Mouse (Mus musculus) left cerebral cortex, adult 11 months (tissue): ENCODE data around the gene Hmgn1.
"Not testable (repeated sequence)": the region's sequence is repeated elsewhere in the genome, so short reads cannot be mapped to it uniquely, and the experiment has no call there.

ENCODE experiments used
- DNase-seq: peaks from one replicate; pipeline ENCODE4 v3.0.0; 2022; ENCODE audit warnings: low spot score

The Hmgn1 gene

GRCm38 (mm10) chr16:96127657-96128344 lies at the start of gene Hmgn1:
Gene Hmgn1, minus strand, starts transcription at chr16:96127729.
- DNase-seq: peak; percentile 96

GRCm38 (mm10) chr16:96175399-96175798 lies 47.9 kb upstream of the Hmgn1 start:
- no peak for DNase-seq

- DNase-seq: no peak
Measured at GRCm38 (mm10) chr16:96173648-96174047, 46.1 kb upstream of the Hmgn1 start.

GRCm38 (mm10) chr16:96168837-96169236 lies 41.3 kb upstream of the Hmgn1 start:
- DNase-seq: no peak

GRCm38 (mm10) chr16:96165723-96166264 lies 38.3 kb upstream of the Hmgn1 start:
- no peak for DNase-seq

DNA sequence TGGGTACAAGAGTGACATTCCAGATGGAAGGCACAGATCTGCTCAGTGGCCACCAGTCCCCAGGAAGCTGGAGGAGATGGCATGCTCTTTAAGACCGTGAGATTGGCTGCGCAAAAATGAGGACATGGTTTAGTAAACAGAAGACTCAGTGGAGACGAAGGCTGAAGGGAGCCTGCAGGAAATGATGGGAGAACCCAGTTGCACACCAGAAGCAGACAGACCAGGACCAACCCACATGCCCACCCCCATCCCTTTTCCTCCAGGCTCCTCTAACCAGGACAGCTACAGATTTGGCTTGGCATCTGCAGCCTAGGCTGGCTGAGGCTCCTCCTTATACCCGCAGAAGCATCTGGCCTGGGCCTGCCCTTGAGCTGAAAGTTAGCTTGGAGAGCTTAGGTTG lies 33.8 kb upstream of the Hmgn1 start:
- no peak for DNase-seq

- no peak for DNase-seq
Measured at GRCm38 (mm10) chr16:96160927-96161326, 33.4 kb upstream of the Hmgn1 start.

DNA sequence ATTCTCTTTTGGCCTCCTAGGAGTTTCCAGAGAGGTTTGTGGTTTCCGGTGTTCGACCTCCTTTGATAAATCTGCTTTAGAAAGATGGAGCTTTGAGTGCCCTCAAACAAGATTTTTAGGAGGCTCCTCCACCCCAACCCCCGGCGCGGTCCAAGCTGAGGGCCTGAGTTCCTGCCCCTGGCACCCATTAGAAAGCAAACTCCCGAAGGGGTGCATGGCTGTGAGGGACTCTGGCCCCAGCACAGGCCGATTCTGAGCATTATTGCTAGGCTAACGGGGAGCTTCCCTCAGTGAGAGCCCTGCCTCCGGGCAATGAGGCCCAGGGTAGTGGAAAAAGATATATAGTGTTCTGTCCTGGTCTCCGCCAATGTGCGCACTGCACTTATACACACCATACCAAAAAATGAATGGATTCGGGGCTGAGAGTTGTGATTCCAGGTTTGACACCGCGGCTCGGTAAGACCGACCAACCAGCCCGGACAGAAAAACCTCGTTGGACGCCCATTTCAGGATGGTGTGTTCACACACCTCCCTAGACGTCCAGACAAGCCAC lies 32.3 kb upstream of the Hmgn1 start:
- DNase-seq: no peak

DNA sequence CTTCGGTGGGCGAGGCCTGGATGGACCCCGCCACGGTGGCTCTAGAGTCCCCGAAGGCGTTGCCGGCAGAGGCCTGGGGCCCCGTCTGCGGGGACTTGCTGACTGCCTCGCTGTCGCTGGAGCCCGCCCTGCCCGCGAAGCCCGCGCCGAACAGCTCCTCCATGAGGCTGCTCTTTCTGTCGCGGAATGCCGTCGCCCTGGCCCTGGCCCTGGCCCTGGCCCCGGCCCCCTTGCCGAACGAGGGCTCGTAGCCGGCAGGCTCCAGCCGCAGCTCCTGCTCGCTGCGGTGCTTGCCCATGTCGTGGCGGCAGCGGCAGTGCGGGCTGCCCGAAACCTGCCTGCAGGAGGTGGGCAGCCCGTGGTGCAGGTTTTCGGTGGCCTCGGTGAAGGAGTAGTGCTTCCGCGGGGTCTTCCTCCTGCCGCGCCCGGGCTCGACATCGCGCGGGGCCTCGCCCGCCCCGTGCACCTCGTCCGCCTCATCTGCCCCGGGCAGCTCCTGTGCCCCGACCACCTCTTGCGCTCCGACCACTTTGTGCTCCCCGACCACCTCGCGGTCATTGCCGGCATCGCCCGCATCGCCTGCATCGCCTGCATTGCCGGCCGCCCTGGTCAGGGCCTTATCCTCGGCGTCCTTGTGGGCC lies 31.7 kb upstream of the Hmgn1 start:
- no peak for DNase-seq

DNA sequence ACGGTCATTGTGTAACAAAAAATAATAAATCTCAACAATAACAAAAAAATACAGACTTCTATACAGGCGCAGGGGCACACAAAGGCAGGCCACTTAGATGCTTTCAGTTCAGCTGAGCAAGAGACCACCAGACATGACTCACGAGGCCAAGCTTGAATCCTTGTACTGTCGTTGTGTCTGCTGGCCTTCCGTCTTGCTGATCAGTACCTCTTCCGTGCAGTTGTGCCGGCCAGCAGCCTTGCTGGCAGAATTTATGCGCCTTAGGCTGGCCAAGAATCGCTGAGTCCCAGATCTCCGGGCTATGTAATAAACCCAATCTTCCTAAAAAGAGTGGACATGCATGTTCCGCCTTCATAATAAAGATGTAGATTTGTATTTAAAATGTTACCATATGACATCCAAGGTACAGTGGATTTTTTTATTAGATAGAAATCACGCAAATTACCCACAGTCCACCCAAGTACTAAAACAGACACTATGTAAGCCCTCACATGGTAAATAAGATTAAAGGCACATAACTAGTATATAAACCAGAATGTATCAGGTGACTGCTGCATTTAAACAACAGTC lies 31.1 kb upstream of the Hmgn1 start:
- DNase-seq: no peak

- peak; percentile 73 for DNase-seq
Measured at GRCm38 (mm10) chr16:96157171-96157570, 29.6 kb upstream of the Hmgn1 start.

DNA sequence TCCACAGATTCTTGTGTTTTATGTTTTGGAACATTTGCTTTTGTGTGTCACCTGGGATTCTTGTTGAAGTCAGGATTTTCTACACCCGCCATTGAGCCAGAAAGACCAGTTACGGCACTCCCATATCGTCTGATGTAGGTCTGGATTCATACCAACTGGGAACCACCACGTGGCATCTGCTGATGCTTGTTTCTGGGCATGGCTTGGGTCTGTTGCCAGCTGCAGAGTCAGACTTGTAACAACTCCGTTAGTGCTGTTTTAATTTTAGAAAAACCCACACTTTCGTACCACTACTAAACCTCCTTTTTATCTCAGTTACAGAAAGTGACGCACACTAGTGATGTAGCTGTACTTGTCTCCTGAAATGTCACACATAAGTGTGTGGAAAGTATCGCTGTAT lies 28.5 kb upstream of the Hmgn1 start:
- peak; percentile 51 for DNase-seq

DNA sequence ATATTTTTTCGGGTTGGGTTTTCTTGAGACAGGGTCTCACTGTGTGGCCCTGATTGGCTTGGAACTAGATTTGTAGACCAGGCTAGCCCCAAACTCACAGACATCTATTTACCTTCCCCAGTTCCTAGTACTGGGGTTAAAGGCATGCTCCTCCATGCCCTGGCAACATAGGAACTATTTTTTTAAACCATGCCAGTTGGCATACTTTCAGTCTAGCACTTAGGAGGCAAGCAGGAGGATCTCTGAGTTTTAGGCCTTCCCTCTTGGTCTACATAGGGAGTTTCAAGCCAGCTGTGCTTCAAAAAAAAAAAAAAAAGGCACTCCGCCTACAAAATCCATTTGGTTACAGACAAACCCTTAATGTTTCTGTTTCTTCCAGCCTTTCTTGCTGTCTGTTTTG lies 26.9 kb upstream of the Hmgn1 start:
- no peak for DNase-seq

- no peak for DNase-seq
Measured at GRCm38 (mm10) chr16:96151551-96151950, 24.0 kb upstream of the Hmgn1 start.

- DNase-seq: no peak
Measured at GRCm38 (mm10) chr16:96150995-96151394, 23.5 kb upstream of the Hmgn1 start.

- DNase-seq: no peak
Measured at GRCm38 (mm10) chr16:96149311-96149710, 21.8 kb upstream of the Hmgn1 start.

GRCm38 (mm10) chr16:96148834-96149233 lies 21.3 kb upstream of the Hmgn1 start:
- DNase-seq: no peak

DNA sequence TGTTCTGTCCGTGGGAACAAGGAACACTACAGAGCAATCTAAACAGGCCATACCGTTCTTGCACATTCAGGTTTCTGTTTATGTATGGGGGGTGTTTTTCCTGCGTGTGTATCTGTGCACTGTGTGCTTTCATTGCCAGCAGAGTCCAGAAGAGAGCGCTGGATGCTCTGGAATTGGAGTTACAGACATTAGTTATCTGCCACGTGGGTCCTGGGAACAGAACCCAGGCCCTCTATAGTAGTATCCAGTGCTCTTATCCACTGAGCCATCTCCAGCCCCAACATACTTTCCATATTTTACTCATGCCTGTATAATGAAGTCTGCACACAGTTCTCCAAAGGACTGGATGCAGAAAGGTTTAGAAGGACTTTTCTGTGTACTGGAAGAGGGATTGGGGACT lies 18.3 kb upstream of the Hmgn1 start:
- DNase-seq: peak; percentile 40

DNA sequence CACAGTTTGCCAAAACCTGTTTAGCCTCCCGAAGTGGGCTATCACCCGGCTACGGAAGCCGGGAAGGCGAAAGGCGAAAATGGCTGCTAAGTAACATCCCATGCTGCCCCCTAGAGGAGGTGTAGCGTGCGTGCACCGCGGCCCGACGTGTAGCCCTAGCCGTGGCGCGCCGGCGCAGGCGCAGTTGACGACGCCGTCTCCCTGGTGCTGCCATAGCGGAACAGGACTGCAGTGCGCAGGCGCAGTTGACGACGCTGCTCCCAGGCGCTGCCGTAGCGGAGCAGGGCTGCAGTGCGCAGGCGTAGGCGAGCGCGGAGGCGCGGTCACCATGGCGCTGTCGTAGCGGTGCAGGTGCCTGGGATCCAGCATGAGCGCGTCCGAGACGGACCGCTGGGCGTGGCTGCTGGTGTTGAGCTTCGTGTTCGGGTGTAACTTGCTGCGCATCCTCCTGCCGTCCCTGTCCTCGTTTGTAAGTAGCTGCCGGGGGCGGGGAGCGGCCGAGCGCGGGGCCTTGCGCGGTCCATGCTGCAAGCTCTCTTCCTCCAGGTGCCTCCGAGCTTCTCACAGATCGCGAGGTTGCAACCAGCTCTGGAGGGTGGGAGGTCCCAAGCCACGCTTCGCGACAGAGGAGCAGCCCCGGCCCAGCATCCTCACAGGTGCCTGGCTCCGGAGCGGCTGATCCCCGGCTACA lies 17.7 kb upstream of the Hmgn1 start, which contains the start of gene Wrb:
Gene Wrb, plus strand, starts transcription at position 298 of the 691 bp plus-strand sequence.
- DNase-seq: peak; percentile 100

DNA sequence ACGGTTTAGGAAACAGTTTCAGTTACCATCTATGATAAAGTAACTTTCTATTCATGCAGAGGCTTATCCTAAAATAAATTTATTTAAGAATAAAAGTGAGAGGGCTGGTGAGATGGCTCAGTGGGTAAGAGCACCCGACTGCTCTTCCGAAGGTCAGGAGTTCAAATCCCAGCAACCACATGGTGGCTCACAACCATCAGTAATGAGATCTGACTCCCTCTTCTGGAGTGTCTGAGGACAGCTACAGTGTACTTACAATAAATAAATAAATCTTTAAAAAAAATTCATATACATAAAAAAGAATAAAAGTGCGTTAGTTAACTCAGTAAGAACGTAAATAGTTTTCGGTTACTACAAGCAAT lies 17.2 kb upstream of the Hmgn1 start:
- not testable (repeated sequence) for DNase-seq

DNA sequence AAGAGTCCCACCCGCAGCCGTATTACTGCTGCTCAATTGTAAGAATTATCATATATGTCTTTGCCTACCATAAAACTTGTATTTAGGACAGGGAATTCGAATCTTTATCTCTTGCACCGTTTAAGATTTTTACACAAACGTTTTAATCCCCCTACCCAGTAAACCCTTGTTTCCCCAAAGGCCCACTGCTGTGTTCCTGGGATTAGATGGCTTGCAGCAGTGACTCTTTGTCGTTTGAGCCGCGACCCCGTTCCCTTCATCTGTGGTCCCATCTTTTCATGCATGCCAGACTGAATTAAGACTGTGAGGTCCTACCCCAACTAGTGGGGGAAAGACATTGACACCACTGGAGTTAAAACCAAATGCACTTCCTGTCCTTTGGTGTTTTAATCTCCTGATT lies 937 bp upstream of the Hmgn1 start:
- DNase-seq: no peak

DNA sequence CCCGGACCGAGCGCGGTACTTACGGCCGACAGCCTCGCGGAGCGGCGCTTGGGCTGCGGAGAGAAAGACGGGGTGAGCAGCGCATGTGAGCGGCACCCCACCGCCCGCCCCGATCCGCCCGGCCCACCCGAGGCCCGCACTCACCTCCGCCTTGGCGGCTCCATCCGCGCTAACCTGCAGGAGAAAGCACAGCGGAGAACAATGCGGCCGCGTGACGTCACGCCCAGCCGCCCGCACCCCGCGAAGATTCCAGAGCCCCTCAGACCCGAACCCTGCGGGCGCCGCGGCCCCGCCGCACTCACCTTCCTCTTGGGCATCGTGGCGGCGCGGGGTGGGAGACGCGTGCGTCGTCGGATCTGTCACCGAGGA lies 257 bp downstream of the Hmgn1 start:
- DNase-seq: no peak
